Mouse (Mus musculus) neural tube, embryonic 14.5 days (tissue): ENCODE results near the gene Tbc1d9. TPM values are rescaled to one million over a fixed set of nuclear protein-coding genes. Genes with fewer than 3 reads are reported as not detected.

Source experiments
- ATAC-seq: fragments of 200-750 bp; cut with Nextera tagmentation; 2 replicates; pipeline ENCODE4 v1.8.0; 2017; ENCODE audit warnings: low read depth, mild to moderate bottlenecking, moderate TSS enrichment, moderate library complexity
- H3K27ac ChIP-seq: fragments of 300-500 bp; sonication (generic); 2 replicates; pipeline ENCODE4 v1.5.1; 2014; ENCODE audit warnings: low read depth, mild to moderate bottlenecking, control low read depth, low read length, moderate library complexity, mixed read lengths
- H3K27me3 ChIP-seq: fragments of 300-500 bp; sonication (generic); 2 replicates; pipeline ENCODE4 v1.6.1; 2014; ENCODE audit warnings: low read length; ENCODE audit not compliant: control insufficient read depth, insufficient read depth
- H3K36me3 ChIP-seq: fragments of 300-500 bp; sonication (generic); 2 replicates; pipeline ENCODE4 v1.6.1; 2014; ENCODE audit warnings: low read length, mixed read lengths; ENCODE audit not compliant: control insufficient read depth, insufficient read depth
- H3K4me1 ChIP-seq: fragments of 300-500 bp; sonication (generic); 2 replicates; pipeline ENCODE4 v1.6.1; 2014; ENCODE audit warnings: low read length; ENCODE audit not compliant: control insufficient read depth, insufficient read depth
- H3K4me2 ChIP-seq: fragments of 300-500 bp; sonication (generic); 2 replicates; pipeline ENCODE4 v1.6.1; 2014; ENCODE audit warnings: mild to moderate bottlenecking, low read depth, low read length, control low read depth
- H3K4me3 ChIP-seq: fragments of 300-500 bp; sonication (generic); 2 replicates; pipeline ENCODE4 v1.5.1; 2014; ENCODE audit warnings: low read depth, low read length, control low read depth, mixed read lengths
- H3K9ac ChIP-seq: fragments of 300-500 bp; sonication (generic); replicated peaks from 2 replicates; pipeline ENCODE4 v1.6.1; 2014; ENCODE audit warnings: low read depth, mild to moderate bottlenecking, control low read depth, low read length, mixed read lengths
- H3K9me3 ChIP-seq: fragments of 300-500 bp; sonication (generic); 2 replicates; pipeline ENCODE4 v1.6.1; 2016; ENCODE audit warnings: low read length; ENCODE audit not compliant: control insufficient read depth
- WGBS: fragments of 180-500 bp; shearing (Covaris S2); extraction: QIAGEN DNeasy Blood & Tissue Kit; methylation state at CpG from one replicate; pipeline ENCODE4 v1.1.7; 2014; 5-methylcytosine and 5-hydroxymethylcytosine counted together
- polyA plus RNA-seq: library from polyadenylated mRNA; unstranded; fragments of >200 nt; fragmentation: Nextera tagmentation; extraction: Ambion mirVana; gene quantifications from 2 replicates; pipeline ENCODE4 v1.2.1, GENCODE M21; 2014

Tbc1d9 gene
- polyA plus RNA-seq, 1 experiment from 2014 or later, result 19.7 TPM

- ATAC-seq, result no peak
Observed at GRCm38 (mm10) chr8:83152470-83152869, 12.7 kb upstream of the Tbc1d9 start.

GRCm38 (mm10) chr8:83155110-83155509 is 10.0 kb upstream of the Tbc1d9 start:
- no peaks in the 10 kb centered on the region for H3K27me3 ChIP-seq
- H3K9me3 ChIP-seq, result no peaks in the 10 kb centered on the region
- ATAC-seq, result no peak
- no peak overlapping the region for H3K9ac ChIP-seq
- no peak overlapping the region for H3K4me2 ChIP-seq
- 36% methylated on average over 4 of the region's 4 CpGs for WGBS
- no peaks in the 10 kb centered on the region for H3K4me1 ChIP-seq
- H3K4me3 ChIP-seq, result no peak overlapping the region
- no peak overlapping the region for H3K27ac ChIP-seq
- H3K36me3 ChIP-seq, result no peaks in the 10 kb centered on the region

More at GRCm38 (mm10) chr8:83152470-83152869, 12.7 kb upstream of the Tbc1d9 start:
- no peaks in the 10 kb centered on the region for H3K36me3 ChIP-seq
- no peak overlapping the region for H3K9ac ChIP-seq
- no peaks in the 10 kb centered on the region for H3K9me3 ChIP-seq
- 63% methylated on average over 4 of the region's 4 CpGs for WGBS
- no peak overlapping the region for H3K4me3 ChIP-seq
- no peak overlapping the region for H3K27ac ChIP-seq
- H3K4me2 ChIP-seq, result no peak overlapping the region
- no peaks in the 10 kb centered on the region for H3K27me3 ChIP-seq
- H3K4me1 ChIP-seq, result no peaks in the 10 kb centered on the region

GRCm38 (mm10) chr8:83158971-83159370 is 6.2 kb upstream of the Tbc1d9 start:
- no peaks in the 10 kb centered on the region for H3K27me3 ChIP-seq
- no peaks in the 10 kb centered on the region for H3K36me3 ChIP-seq
- no peak overlapping the region for H3K4me3 ChIP-seq
- ATAC-seq, result no peak
- H3K4me1 ChIP-seq, result no peaks in the 10 kb centered on the region
- no peaks in the 10 kb centered on the region for H3K9me3 ChIP-seq
- no peak overlapping the region for H3K27ac ChIP-seq
- WGBS, result 75% methylated on average over 3 of the region's 3 CpGs
- H3K4me2 ChIP-seq, result no peak overlapping the region
- no peak overlapping the region for H3K9ac ChIP-seq

DNA sequence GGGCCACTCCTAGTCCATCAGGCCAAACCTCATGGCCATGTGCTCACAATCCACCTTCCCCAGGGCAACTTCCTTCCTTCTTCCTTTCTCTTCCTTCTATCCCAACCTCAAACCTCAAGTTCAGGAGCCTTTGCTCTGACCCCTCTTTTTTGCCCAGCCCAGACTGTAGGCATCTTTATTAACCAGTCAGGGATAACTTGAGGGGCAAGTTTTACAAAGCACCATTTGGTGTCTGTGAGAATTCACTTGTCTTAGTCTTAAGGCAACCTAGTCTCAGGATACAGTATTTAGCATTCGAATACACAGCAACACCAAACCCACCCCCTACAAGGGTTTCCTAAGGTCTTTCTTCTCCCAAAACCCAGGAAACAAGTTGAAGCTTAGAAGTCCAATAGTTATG is 5.5 kb upstream of the Tbc1d9 start:
- Histone ChIP-seq H3K9me3 (no peaks in the 10 kb centered on the region), H3K9ac (no peak overlapping the region), H3K27ac (no peak overlapping the region), H3K4me1 (no peaks in the 10 kb centered on the region), H3K4me3 (no peak overlapping the region), H3K36me3 (no peaks in the 10 kb centered on the region), H3K27me3 (no peaks in the 10 kb centered on the region), H3K4me2 (no peak overlapping the region)
- 60% methylated on average over 1 of the region's 1 CpGs for whole genome bisulfite sequencing
- no peak for ATAC-seq

DNA sequence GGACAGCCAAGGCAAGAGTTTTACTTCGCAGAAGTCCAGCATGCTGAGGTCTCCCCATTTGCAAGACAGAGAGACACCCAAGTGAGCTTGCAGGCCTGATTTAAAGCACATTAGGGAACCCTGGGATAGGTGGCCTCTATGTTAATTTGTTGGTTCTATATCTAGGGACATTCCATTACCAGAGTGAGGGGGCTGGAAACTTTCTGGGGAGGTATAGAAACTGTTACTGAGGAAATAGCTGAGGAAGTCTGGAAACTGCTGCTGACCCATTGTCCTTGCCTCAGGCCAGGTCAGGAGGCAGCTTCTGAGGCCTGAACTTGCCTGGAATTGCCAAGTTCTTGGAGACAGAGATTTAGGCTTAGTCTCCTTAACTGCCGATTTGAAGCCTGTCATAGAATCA is 4.5 kb upstream of the Tbc1d9 start:
- 78% methylated on average over 2 of the region's 2 CpGs for whole genome bisulfite sequencing
- H3K4me3 ChIP-seq, result no peak overlapping the region

DNA sequence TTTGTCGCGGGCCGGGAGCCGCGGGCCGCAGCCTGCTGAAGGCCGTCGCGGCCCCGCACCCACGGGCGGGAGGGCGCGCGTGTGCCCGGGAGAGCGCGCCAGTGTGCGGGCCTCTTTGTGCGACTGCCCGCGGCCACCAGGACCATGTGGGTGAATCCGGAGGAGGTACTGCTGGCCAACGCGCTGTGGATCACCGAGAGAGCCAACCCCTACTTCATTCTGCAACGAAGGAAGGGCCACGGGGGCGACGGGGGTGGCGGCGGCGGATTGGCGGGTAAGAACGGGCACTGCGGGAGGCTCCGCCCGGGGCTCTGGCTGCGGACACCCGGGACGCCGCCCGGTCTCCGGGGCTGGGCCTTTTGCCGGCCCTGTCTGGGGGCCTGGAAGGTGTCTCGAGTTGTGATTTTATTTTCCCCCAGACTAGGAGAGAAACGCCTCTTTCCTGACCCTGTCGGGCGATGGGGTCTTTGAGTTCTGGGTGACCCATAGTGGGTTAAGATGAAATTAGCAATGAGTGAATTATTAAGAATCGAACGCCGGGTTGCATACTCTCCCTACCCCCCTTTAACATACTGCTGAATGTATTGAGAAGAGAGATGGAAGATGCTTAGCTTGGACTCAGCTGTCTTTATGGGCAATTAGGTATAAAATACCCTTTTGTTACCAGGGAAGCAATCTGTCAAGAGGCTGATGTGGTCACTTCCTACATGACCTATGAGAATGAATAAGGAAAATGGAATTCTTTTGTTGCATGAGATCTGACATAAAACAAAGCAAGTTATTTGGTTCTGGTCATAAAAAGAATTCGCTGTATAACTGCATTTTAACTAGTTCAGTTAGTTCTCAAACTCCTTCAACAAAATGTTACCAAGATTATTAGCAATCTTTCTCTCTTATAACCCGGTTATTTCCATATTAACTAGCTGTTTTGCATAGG is 1.0 kb downstream of the Tbc1d9 start, which contains the start of gene Gm10645:
TSS of gene Gm10645 (minus strand) at position 240 of the 937 bp plus-strand sequence.
- Histone ChIP-seq H3K27me3 (no peaks in the 10 kb centered on the region; the same call in 1 of the 2 replicates), H3K9ac (peak within 1 kb of the TSS; percentile 98), H3K9me3 (no peaks in the 10 kb centered on the region), H3K36me3 (no peaks in the 10 kb centered on the region), H3K4me1 (peaks cover 13% of the 10 kb centered on the region), H3K4me3 (peak within 1 kb of the TSS; percentile 90), H3K27ac (peak within 1 kb of the TSS; percentile 94), H3K4me2 (peak within 1 kb of the TSS; percentile 70)
- WGBS, result 2% methylated on average over 54 of the region's 54 CpGs
- ATAC-seq, result peak; percentile 70

More for the DNA sequence above, 4.5 kb upstream of the Tbc1d9 start:
- H3K9me3 ChIP-seq, result no peaks in the 10 kb centered on the region
- H3K27ac ChIP-seq, result no peak overlapping the region
- H3K27me3 ChIP-seq, result no peaks in the 10 kb centered on the region; the same call in 1 of the 2 replicates
- no peak for ATAC-seq
- H3K36me3 ChIP-seq, result no peaks in the 10 kb centered on the region
- no peak overlapping the region for H3K4me2 ChIP-seq
- no peaks in the 10 kb centered on the region for H3K4me1 ChIP-seq
- no peak overlapping the region for H3K9ac ChIP-seq

- H3K9ac ChIP-seq, result 0 out of 2 replicates have a peak overlapping the region, but pooled peaks have one; percentile 9
- H3K4me2 ChIP-seq, result peak overlapping the region; percentile 70
- ATAC-seq, result no peak
- no peaks in the 10 kb centered on the region for H3K36me3 ChIP-seq
- peak overlapping the region; percentile 90 for H3K4me3 ChIP-seq
- H3K27me3 ChIP-seq, result no peaks in the 10 kb centered on the region; the same call in 1 of the 2 replicates
- no peak overlapping the region for H3K27ac ChIP-seq
- H3K4me1 ChIP-seq, result peaks cover 13% of the 10 kb centered on the region
- WGBS, result 50% methylated on average over 3 of the region's 3 CpGs
- H3K9me3 ChIP-seq, result no peaks in the 10 kb centered on the region
Observed at GRCm38 (mm10) chr8:83167932-83168331, 2.8 kb downstream of the Tbc1d9 start.

- no peak overlapping the region; the same call in 1 of the 2 replicates for H3K4me2 ChIP-seq
- H3K9ac ChIP-seq, result no peak overlapping the region
- no peaks in the 10 kb centered on the region; the same call in 1 of the 2 replicates for H3K27me3 ChIP-seq
- no peak for ATAC-seq
- no peaks in the 10 kb centered on the region for H3K9me3 ChIP-seq
- H3K36me3 ChIP-seq, result no peaks in the 10 kb centered on the region
- no peak overlapping the region for H3K27ac ChIP-seq
- 95% methylated on average over 3 of the region's 3 CpGs for WGBS
- no peak overlapping the region for H3K4me3 ChIP-seq
- peaks cover 13% of the 10 kb centered on the region for H3K4me1 ChIP-seq
Observed at GRCm38 (mm10) chr8:83169127-83169526, 4.0 kb downstream of the Tbc1d9 start.

- Histone ChIP-seq H3K27ac (no peak overlapping the region), H3K9ac (no peak overlapping the region), H3K27me3 (no peaks in the 10 kb centered on the region; the same call in 1 of the 2 replicates), H3K4me2 (no peak overlapping the region), H3K4me1 (peaks cover 13% of the 10 kb centered on the region), H3K4me3 (no peak overlapping the region), H3K9me3 (no peaks in the 10 kb centered on the region), H3K36me3 (no peaks in the 10 kb centered on the region)
- ATAC-seq, result no peak
- 89% methylated on average over 2 of the region's 2 CpGs for WGBS
Observed at GRCm38 (mm10) chr8:83169709-83170108, 4.6 kb downstream of the Tbc1d9 start.
